9 mouse cellular contexts compared by ENCODE assay signal in genomic region chr5:148954314-148955060, GRCm38 (mm10). TPM values are rescaled to one million over a fixed set of nuclear protein-coding genes. Genes with fewer than 3 reads are reported as not detected.
DNase-seq lines count a peak whose midpoint lies in the region; ATAC-seq lines count a peak whose summit lies in the region.
"Had no signal": no experiment of that assay in that cellular context is flagged by ENCODE, and none has a peak within 500 bp of the region (broad histone marks: within the 10 kb centered on the region; RNA-seq: fewer than 3 reads in every experiment).

No protein-coding gene starts in this region.

- peaks cover 62% of the 10 kb centered on the region for H3K4me1 ChIP-seq in liver, embryonic 13.5 days (replicated peaks)

- H3K27ac ChIP-seq in liver, embryonic 13.5 days, result 0 out of 2 replicates have a peak overlapping the region, but pooled peaks have one; percentile 14

- H3K27me3 ChIP-seq in liver, embryonic 13.5 days, result no peaks in the 10 kb centered on the region

- peak; percentile 43 for DNase-seq in gastrocnemius, postnatal 14 days
- no peak for DNase-seq in gastrocnemius, postnatal 25 days
- DNase-seq in 3T3-L1 (ENCODE audit: low read depth, low spot score) (peak; percentile 42), adipocyte (ENCODE audit: low spot score) (peak; percentile 77)
- peak; percentile 39 for DNase-seq in liver, embryonic 13.5 days
- no peak for DNase-seq in right cerebral cortex, adult 2 months (ENCODE audit: low spot score in 2 of 2)
- no peak for DNase-seq in retina, postnatal 1 day
- DNase-seq: lung, embryonic 14.5 days; thymus, postnatal 36 days had no signal

- intact Hi-C loops in gastrocnemius, postnatal 14 days (cut with DNase I; ENCODE audit: low total_unique reads), result no loop called here

- no peak overlapping the region for H3K4me2 ChIP-seq in liver, embryonic 13.5 days
- H3K4me2 ChIP-seq: lung, embryonic 14.5 days had no signal

- no peaks in the 10 kb centered on the region for H3K9me3 ChIP-seq in liver, embryonic 13.5 days (replicated peaks)

- no peak overlapping the region for H3K4me3 ChIP-seq in liver, embryonic 13.5 days (replicated peaks)

- H3K36me3 ChIP-seq in liver, embryonic 13.5 days, result no peaks in the 10 kb centered on the region

- peak; percentile 61 for ATAC-seq in liver, embryonic 13.5 days (ENCODE audit: low read depth)

- WGBS in liver, embryonic 13.5 days (ENCODE audit: insufficient replicate concordance), result 62% methylated on average over 22 of the region's 22 CpGs

- no peak overlapping the region for H3K9ac ChIP-seq in liver, embryonic 13.5 days
- H3K9ac ChIP-seq: lung, embryonic 14.5 days had no signal

RNA-seq across cellular contexts. Expression of gene Katnal1, which starts 25.4 kb away (rescaled TPM):
- total RNA-seq in gastrocnemius, postnatal 14 days (2021), result 1 to 10 TPM; 3.7 to 3.9 TPM
- 1 to 10 TPM; 4.3 to 4.5 TPM for total RNA-seq in gastrocnemius, postnatal 25 days (2021)
- 8.4 and 12.7 TPM in 2 replicates for polyA plus RNA-seq in liver, embryonic 13.5 days (2015; fragmentation: Nextera tagmentation; extraction: Ambion mirVana)

RNA-seq across cellular contexts. Expression of gene Gm42791, which starts 40.5 kb away (rescaled TPM):
- 1 to 10 TPM; 1.1 to 1.5 TPM for total RNA-seq in gastrocnemius, postnatal 14 days (2021)
- total RNA-seq in gastrocnemius, postnatal 25 days (2021), result 1 to 10 TPM; 3.6 to 3.8 TPM
- polyA plus RNA-seq in liver, embryonic 13.5 days (2015; fragmentation: Nextera tagmentation; extraction: Ambion mirVana), result 0.32 and 0.86 TPM in 2 replicates

Comparison
In these comparisons a context has a peak if more than half of its experiments do, and no peak if none do; other contexts are left out.
1. DNase-seq: peak in gastrocnemius, postnatal 14 days (single experiment), 3T3-L1 (single experiment), adipocyte (single experiment) and liver, embryonic 13.5 days (single experiment); none in gastrocnemius, postnatal 25 days (single experiment), right cerebral cortex, adult 2 months (0 of 2) and retina, postnatal 1 day (single experiment).